Mouse (Mus musculus) heart, postnatal 0 days (tissue): Measurements from ENCODE around the gene Rnf10.

ENCODE experiments used
- CTCF ChIP-seq: IDR thresholded peaks from 2 replicates; pipeline ENCODE4 v1.5.1; 2016; ENCODE audit warnings: antibody characterized with exemption, control low read depth, low read depth
- EP300 ChIP-seq: IDR thresholded peaks from 2 replicates; pipeline ENCODE4 v1.6.1; 2016; ENCODE audit warnings: antibody characterized with exemption, low read depth

DNA sequence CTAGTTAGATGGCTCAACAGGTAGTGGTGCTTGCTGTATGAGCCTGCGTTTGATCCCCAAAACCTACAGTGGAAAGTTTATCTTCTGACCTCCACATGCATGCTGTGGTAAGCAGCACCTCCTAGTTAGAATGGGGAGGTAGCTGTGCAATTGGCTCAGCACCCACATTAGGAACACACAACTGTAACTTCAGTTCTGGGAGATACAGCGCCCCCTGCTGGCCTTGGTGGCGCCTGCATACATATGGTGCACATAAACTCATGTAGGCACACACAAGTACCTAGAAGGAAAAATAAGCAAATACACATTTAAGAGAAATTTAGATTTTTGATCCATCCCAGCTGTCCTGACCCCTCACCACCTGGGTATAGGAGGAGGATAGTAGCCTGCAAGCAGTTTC, 50.2 kb downstream of the Rnf10 start:
- TF ChIP-seq CTCF (0 out of 2 replicates have a peak, but pooled peaks have one; percentile 6), EP300 (no peak)
